Mouse (Mus musculus): ENCODE results near the gene Myh10.

The Myh10 gene

DNA sequence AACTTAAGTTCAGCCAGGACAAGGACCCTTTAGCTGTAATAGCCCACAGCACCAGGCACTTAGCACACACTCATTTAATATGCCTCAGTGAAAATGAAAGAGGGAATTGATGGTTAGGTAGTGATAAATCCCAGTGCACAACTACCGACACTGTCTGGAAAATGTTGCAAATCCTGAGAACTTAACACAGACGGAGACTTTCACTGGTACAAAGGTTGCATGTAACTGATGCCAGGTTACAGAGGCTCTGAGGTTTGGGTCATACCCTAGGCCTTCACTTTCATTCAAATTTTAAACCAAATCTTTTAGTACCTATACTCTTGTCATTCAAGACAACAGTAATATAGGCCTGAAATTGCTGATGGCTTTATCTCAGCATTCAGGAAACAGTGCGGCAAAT, 166.0 kb downstream of the Myh10 start:
- no peak for DNase-seq (ENCODE audit: low read depth in 2 of 2, low spot score in 2 of 2)

GRCm38 (mm10) chr11:68859943-68860593, 168.7 kb downstream of the Myh10 start:
- no peak for DNase-seq (ENCODE audit: low read depth in 2 of 2, low spot score in 2 of 2)

- DNase-seq (ENCODE audit: low read depth in 2 of 2, low spot score in 2 of 2) = no peak
Observed at GRCm38 (mm10) chr11:68862260-68862659, 170.9 kb downstream of the Myh10 start.

DNA sequence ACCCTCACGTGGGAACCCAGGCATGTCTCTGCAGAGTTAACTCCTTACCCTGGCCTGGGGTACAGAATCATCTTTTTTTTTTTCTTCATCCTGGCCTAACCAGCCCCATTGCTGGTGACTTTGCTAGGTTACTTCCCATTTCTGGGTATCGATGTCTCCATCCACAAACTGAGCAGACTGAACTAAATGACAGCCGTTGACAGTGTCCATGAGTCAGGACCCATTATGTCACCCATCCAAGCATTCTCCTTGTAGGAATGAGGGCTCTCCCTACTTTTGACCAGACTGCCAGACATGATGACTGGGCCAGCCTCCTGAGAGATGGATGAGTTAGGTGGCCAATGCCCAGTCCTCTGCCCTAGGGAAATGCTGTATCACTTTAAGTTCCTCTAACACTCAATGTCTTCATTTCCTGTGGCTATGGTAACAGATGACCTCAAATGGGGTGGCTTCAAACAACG, 172.3 kb downstream of the Myh10 start:
- DNase-seq (ENCODE audit: low read depth in 2 of 2, low spot score in 2 of 2) = no peak

GRCm38 (mm10) chr11:68864544-68865189, 173.3 kb downstream of the Myh10 start:
- no peak for DNase-seq (ENCODE audit: low read depth in 2 of 2, low spot score in 2 of 2)

Data from CD8-positive naive resting alpha-beta T cell, adult 2 months (primary cell).